Mouse (Mus musculus): ENCODE data around the gene Camsap2. TPM values are rescaled to one million over a fixed set of nuclear protein-coding genes. Genes with fewer than 3 reads are reported as not detected.

Camsap2 gene
- 5.4 and 5.6 TPM in 2 replicates for polyA plus RNA-seq (2015; fragmentation: Nextera tagmentation; extraction: Ambion mirVana)

DNA sequence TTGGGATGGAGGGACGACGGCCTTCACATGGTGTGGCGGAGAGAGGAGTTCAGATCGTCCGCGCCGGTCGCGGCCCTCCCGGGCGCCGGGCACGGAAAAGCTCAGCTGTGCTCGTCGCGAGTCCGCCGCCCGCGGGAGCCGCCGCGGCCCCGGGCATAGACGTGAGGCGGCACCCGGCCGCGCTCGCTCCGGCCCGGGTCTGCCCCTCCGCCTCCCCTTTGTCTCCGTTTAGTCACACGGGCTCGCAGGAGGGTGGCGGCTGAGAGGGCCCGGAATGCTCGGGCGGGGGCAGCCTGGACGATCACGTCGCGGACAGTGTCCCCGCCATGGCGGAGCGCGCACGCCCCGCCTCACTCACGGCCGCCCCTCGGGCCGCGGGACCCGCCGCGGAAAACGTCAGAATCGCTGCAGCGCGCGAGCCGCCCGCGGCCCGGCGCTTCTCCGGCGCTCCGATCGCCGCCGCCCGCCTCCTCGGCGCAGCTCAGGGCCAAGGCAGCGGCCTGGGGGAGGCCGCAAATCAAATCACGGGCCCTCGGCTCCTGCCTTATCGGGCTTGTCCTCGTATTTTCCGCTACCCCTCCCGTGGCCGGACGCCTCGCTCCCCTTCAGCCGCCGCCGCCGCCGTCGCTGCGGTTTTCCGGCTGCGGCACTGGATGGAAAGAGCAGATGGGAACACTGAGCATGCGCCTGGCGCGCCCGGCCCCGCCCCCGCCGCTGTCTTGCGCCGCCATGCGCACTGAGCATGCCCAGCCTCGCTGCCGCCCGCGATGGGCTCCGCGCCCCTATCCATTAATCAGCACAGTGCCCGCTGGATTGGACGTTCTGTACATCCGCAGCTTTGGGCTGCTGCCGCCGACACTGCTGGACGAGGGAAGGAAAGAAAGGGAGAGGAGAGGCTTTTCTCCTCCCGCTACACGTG lies at the start of gene Camsap2:
Camsap2 (minus strand) TSS at position 651 of the 919 bp plus-strand sequence.
- Histone ChIP-seq H3K9me3 (replicated peaks; ENCODE audit: control insufficient read depth, low read length) (no peaks in the 10 kb centered on the region), H3K4me1 (ENCODE audit: control insufficient read depth, insufficient read depth, low read length) (peaks cover 27% of the 10 kb centered on the region), H3K9ac (ENCODE audit: low read length) (peak within 1 kb of the TSS; percentile 92), H3K36me3 (ENCODE audit: control insufficient read depth, insufficient read depth) (no peaks in the 10 kb centered on the region), H3K4me2 (ENCODE audit: low read depth, low read length) (peak within 1 kb of the TSS; percentile 98), H3K4me3 (ENCODE audit: low read length) (peak within 1 kb of the TSS; percentile 96), H3K27ac (ENCODE audit: low read length) (peak within 1 kb of the TSS; percentile 96), H3K27me3 (ENCODE audit: control insufficient read depth, insufficient read depth, low read length) (no peaks in the 10 kb centered on the region)
- peak; percentile 96 for ATAC-seq (replicated peaks; ENCODE audit: extremely low read depth, insufficient read depth, low FRiP score)
- under 1% methylated on average over 114 of the region's 121 CpGs for WGBS

DNA sequence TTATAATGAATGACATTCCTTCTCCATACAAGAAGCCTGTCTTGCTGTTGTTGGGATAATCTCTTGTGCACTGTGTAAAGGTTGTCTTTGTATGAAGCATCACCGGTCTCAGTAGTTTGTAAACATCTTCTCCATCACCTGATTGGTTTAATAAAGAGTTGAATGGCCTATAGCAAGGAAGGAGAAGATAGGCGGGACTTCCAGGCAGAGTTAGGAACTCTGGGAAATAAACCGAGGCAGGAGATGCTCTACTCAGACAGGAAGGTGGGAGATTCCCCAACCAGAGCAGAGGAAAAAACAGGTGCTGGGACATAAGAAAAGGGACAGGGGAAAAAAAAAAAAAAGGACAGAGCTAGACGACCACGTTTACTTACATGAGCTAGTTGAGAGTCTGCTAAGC lies 49.2 kb upstream of the Camsap2 start:
- Histone ChIP-seq H3K9me3 (replicated peaks; ENCODE audit: control insufficient read depth, low read length) (no peaks in the 10 kb centered on the region), H3K27ac (ENCODE audit: low read length) (no peak overlapping the region), H3K4me2 (ENCODE audit: low read depth, low read length) (no peak overlapping the region), H3K9ac (ENCODE audit: low read length) (no peak overlapping the region), H3K4me1 (ENCODE audit: control insufficient read depth, insufficient read depth, low read length) (peaks cover 3% of the 10 kb centered on the region), H3K36me3 (ENCODE audit: control insufficient read depth, insufficient read depth) (no peaks in the 10 kb centered on the region), H3K4me3 (ENCODE audit: low read length) (no peak overlapping the region), H3K27me3 (ENCODE audit: control insufficient read depth, insufficient read depth, low read length) (no peaks in the 10 kb centered on the region)
- 40% methylated on average over 5 of the region's 5 CpGs for WGBS
- no peak for ATAC-seq (replicated peaks; ENCODE audit: extremely low read depth, insufficient read depth, low FRiP score)

DNA sequence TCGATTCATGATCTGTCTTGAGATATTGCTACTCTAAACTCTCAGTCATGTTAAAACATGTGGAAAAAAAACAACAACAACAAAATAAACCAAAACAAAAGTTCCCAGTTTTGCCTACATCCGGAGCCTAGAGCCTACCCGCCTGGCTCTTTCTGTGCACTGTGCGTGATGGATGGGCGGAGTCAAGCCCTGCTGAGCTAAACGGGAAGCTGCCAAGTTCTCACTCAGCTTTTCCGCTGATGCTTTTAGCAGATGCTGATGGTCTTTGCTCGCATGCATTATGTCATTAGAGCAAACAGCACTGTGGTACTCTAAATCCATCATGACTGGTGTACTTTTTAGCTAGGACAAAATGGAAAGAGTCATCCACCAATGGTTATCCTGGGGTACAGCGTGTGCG lies 48.6 kb upstream of the Camsap2 start:
- Histone ChIP-seq H3K27ac (ENCODE audit: low read length) (no peak overlapping the region), H3K4me2 (ENCODE audit: low read depth, low read length) (peak overlapping the region; percentile 39; the same call in 1 of the 2 replicates), H3K4me3 (ENCODE audit: low read length) (no peak overlapping the region), H3K9me3 (replicated peaks; ENCODE audit: control insufficient read depth, low read length) (no peaks in the 10 kb centered on the region), H3K9ac (ENCODE audit: low read length) (no peak overlapping the region), H3K27me3 (ENCODE audit: control insufficient read depth, insufficient read depth, low read length) (no peaks in the 10 kb centered on the region), H3K4me1 (ENCODE audit: control insufficient read depth, insufficient read depth, low read length) (peaks cover 3% of the 10 kb centered on the region), H3K36me3 (ENCODE audit: control insufficient read depth, insufficient read depth) (no peaks in the 10 kb centered on the region)
- ATAC-seq (replicated peaks; ENCODE audit: extremely low read depth, insufficient read depth, low FRiP score) = no peak; the same call in 1 of the 2 replicates
- 31% methylated on average over 10 of the region's 10 CpGs for WGBS

DNA sequence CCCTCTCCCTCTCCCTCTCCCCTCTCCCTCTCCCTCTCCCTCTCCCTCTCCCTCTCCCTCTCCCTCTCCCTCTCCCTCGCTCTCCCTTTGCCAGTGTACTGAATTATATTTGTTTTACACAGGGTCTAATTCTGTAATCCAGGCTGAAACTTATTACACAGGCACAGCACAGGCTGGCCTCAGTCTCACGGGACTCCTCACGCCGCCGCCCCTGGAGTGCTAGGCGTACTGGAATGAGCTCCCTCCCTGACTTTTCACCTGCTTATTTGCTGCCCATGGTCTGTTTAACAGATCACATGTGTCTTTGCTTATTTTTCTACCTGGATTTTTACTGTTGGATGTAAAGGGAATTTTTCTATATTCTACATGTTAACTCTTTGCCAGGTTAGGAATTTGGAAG lies 41.0 kb upstream of the Camsap2 start:
- no peaks in the 10 kb centered on the region for H3K36me3 ChIP-seq (ENCODE audit: control insufficient read depth, insufficient read depth)
- WGBS = 41% methylated on average over 6 of the region's 6 CpGs
- ATAC-seq (replicated peaks; ENCODE audit: extremely low read depth, insufficient read depth, low FRiP score) = no peak
- H3K27ac ChIP-seq (ENCODE audit: low read length) = no peak overlapping the region
- no peaks in the 10 kb centered on the region for H3K9me3 ChIP-seq (replicated peaks; ENCODE audit: control insufficient read depth, low read length)
- no peak overlapping the region for H3K4me3 ChIP-seq (ENCODE audit: low read length)
- no peak overlapping the region for H3K9ac ChIP-seq (ENCODE audit: low read length)
- H3K4me2 ChIP-seq (ENCODE audit: low read depth, low read length) = no peak overlapping the region
- no peaks in the 10 kb centered on the region for H3K27me3 ChIP-seq (ENCODE audit: control insufficient read depth, insufficient read depth, low read length)
- H3K4me1 ChIP-seq (ENCODE audit: control insufficient read depth, insufficient read depth, low read length) = no peaks in the 10 kb centered on the region

DNA sequence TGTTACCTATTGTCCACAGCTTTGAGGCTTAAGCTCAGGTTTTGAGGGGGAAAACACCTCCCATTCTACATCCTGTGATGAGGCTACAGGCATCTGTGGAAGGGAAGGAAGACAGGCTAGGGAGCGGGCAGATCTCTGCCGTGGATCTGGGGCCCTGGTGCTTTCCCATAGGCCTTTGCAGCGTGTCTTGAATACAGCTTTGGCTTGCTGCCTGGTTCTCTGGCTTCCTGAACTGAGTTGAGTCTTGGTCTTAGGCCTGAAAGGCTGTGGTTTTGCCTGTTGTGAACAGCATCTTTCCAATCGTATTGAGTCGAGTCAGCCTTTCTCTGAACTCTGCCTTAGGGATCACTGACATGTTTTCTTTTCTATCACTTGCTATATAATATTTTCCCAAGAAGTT lies 35.7 kb upstream of the Camsap2 start:
- Histone ChIP-seq H3K4me3 (ENCODE audit: low read length) (no peak overlapping the region), H3K9ac (ENCODE audit: low read length) (no peak overlapping the region), H3K9me3 (replicated peaks; ENCODE audit: control insufficient read depth, low read length) (peaks cover 3% of the 10 kb centered on the region; the same call in 1 of the 2 replicates), H3K27ac (ENCODE audit: low read length) (peak overlapping the region; percentile 19; the same call in 1 of the 2 replicates), H3K4me1 (ENCODE audit: control insufficient read depth, insufficient read depth, low read length) (no peaks in the 10 kb centered on the region), H3K4me2 (ENCODE audit: low read depth, low read length) (no peak overlapping the region), H3K36me3 (ENCODE audit: control insufficient read depth, insufficient read depth) (no peaks in the 10 kb centered on the region), H3K27me3 (ENCODE audit: control insufficient read depth, insufficient read depth, low read length) (no peaks in the 10 kb centered on the region)
- WGBS = 66% methylated on average over 5 of the region's 5 CpGs
- ATAC-seq (replicated peaks; ENCODE audit: extremely low read depth, insufficient read depth, low FRiP score) = 0 out of 2 replicates have a peak, but pooled peaks have one; percentile 23

DNA sequence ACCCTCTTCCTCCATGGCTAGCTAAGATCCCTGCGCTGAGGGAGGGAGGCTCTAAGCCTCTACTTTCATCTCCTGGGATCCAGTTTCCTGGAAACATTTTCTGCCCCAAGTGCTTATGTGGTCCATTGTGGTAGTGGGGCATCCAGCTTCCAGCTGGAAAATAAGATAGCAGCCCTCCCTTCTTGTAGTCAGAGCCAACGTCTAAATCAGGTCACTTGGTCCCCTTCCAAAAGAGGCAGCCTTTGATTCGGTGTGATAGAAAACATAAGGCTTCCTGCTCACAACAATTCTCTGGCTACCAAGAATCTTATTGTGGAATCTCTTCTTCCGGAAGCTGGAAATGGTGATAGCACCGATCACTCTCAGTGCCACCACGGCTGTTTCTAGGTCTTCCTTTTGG lies 35.3 kb upstream of the Camsap2 start:
- Histone ChIP-seq H3K9me3 (replicated peaks; ENCODE audit: control insufficient read depth, low read length) (peaks cover 3% of the 10 kb centered on the region; the same call in 1 of the 2 replicates), H3K9ac (ENCODE audit: low read length) (no peak overlapping the region), H3K36me3 (ENCODE audit: control insufficient read depth, insufficient read depth) (no peaks in the 10 kb centered on the region), H3K27ac (ENCODE audit: low read length) (peak overlapping the region; percentile 21; the same call in 1 of the 2 replicates), H3K27me3 (ENCODE audit: control insufficient read depth, insufficient read depth, low read length) (no peaks in the 10 kb centered on the region), H3K4me1 (ENCODE audit: control insufficient read depth, insufficient read depth, low read length) (no peaks in the 10 kb centered on the region), H3K4me3 (ENCODE audit: low read length) (no peak overlapping the region), H3K4me2 (ENCODE audit: low read depth, low read length) (no peak overlapping the region)
- no peak; the same call in 1 of the 2 replicates for ATAC-seq (replicated peaks; ENCODE audit: extremely low read depth, insufficient read depth, low FRiP score)
- WGBS = 63% methylated on average over 6 of the region's 6 CpGs

DNA sequence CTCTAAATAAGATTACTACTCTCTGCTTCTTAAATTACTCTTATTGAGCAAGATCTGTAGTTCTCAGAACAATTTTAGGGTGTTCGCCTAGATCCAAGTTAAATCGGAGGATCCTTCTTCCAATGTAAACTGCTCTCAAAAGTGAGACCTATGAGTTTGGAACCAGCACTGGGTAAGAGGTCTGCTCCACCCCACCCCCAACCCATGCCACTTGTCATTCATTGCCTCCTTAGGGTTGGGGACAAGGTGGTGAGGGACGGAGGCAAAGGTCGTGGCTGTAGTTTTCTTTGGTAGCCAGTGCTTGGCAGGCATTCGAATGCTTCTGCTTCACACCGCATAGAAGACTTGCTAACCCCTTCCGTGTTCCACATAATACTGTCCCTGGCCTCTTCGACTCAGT lies 34.7 kb upstream of the Camsap2 start:
- 83% methylated on average over 8 of the region's 8 CpGs for WGBS
- no peak for ATAC-seq (replicated peaks; ENCODE audit: extremely low read depth, insufficient read depth, low FRiP score)
- Histone ChIP-seq H3K9me3 (replicated peaks; ENCODE audit: control insufficient read depth, low read length) (peaks cover 3% of the 10 kb centered on the region; the same call in 1 of the 2 replicates), H3K27ac (ENCODE audit: low read length) (peak overlapping the region; percentile 21; the same call in 1 of the 2 replicates), H3K4me1 (ENCODE audit: control insufficient read depth, insufficient read depth, low read length) (no peaks in the 10 kb centered on the region), H3K4me3 (ENCODE audit: low read length) (no peak overlapping the region), H3K27me3 (ENCODE audit: control insufficient read depth, insufficient read depth, low read length) (no peaks in the 10 kb centered on the region), H3K4me2 (ENCODE audit: low read depth, low read length) (no peak overlapping the region), H3K36me3 (ENCODE audit: control insufficient read depth, insufficient read depth) (no peaks in the 10 kb centered on the region), H3K9ac (ENCODE audit: low read length) (no peak overlapping the region)

DNA sequence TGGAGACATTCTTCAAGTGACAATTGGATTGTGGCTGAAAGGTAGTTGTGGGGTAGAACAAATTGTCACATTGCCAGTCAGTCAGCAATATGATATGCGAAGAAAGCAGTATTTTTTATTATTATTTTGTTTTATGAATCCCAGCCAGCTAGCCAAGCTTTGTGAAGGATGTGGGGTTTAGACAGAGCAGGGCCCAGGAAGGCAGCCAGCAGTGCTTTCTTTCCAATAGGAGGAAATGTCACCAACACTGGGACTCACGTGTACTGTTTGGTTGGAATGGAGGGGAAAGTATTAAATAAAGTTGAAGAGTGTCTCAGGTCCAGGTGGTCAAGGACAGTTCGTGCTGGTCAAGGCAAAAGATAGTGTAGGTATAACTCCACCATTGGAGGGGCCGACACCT lies 34.3 kb upstream of the Camsap2 start:
- Histone ChIP-seq H3K4me1 (ENCODE audit: control insufficient read depth, insufficient read depth, low read length) (no peaks in the 10 kb centered on the region), H3K27ac (ENCODE audit: low read length) (no peak overlapping the region), H3K36me3 (ENCODE audit: control insufficient read depth, insufficient read depth) (no peaks in the 10 kb centered on the region), H3K9ac (ENCODE audit: low read length) (no peak overlapping the region), H3K27me3 (ENCODE audit: control insufficient read depth, insufficient read depth, low read length) (no peaks in the 10 kb centered on the region), H3K4me2 (ENCODE audit: low read depth, low read length) (no peak overlapping the region), H3K9me3 (replicated peaks; ENCODE audit: control insufficient read depth, low read length) (peaks cover 3% of the 10 kb centered on the region; the same call in 1 of the 2 replicates), H3K4me3 (ENCODE audit: low read length) (no peak overlapping the region)
- ATAC-seq (replicated peaks; ENCODE audit: extremely low read depth, insufficient read depth, low FRiP score) = no peak
- 79% methylated on average over 4 of the region's 4 CpGs for WGBS

DNA sequence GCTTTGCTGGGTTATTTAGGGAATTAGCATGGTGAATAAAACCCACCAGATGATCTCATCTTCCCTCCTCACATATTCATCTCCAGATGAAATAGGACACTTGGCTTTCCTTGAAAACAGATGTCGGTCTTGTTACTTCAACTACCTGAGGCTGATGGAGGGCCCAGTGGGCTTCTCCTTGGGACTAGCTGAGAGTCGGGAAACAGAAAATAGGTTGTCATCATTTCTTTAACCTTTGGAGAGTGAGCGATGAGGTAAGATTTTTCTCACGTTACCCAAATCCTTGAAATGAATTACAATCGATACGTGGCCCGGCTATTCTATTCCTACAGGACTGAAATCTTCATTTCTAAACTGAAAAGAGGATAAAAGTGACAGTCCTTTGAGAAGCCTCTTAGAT lies 33.4 kb upstream of the Camsap2 start:
- WGBS = 93% methylated on average over 7 of the region's 7 CpGs
- H3K9me3 ChIP-seq (replicated peaks; ENCODE audit: control insufficient read depth, low read length) = peaks cover 3% of the 10 kb centered on the region; the same call in 1 of the 2 replicates
- no peaks in the 10 kb centered on the region for H3K4me1 ChIP-seq (ENCODE audit: control insufficient read depth, insufficient read depth, low read length)
- no peak overlapping the region for H3K9ac ChIP-seq (ENCODE audit: low read length)
- H3K27ac ChIP-seq (ENCODE audit: low read length) = no peak overlapping the region
- H3K36me3 ChIP-seq (ENCODE audit: control insufficient read depth, insufficient read depth) = no peaks in the 10 kb centered on the region
- ATAC-seq (replicated peaks; ENCODE audit: extremely low read depth, insufficient read depth, low FRiP score) = no peak
- no peaks in the 10 kb centered on the region for H3K27me3 ChIP-seq (ENCODE audit: control insufficient read depth, insufficient read depth, low read length)
- no peak overlapping the region for H3K4me2 ChIP-seq (ENCODE audit: low read depth, low read length)
- no peak overlapping the region for H3K4me3 ChIP-seq (ENCODE audit: low read length)

Measured in heart, embryonic 16.5 days (tissue).